Mouse (Mus musculus): ENCODE measurements around the gene Tagln.

- TF ChIP-seq POLR2A (IDR thresholded peaks at IDR 0.05; ENCODE audit: low read depth, low read length) = no peak
- no peak for TF ChIP-seq CTCF (conservative IDR thresholded peaks at IDR 0.05; ENCODE audit: insufficient read depth, insufficient read length, low read depth, low read length)
These were observed 3.2 kb upstream of the Tagln start for GRCm38 (mm10) chr9:45938952-45939637.
